Mouse (Mus musculus) hindbrain, embryonic 13.5 days (tissue): ENCODE measurements around the gene Tmem139. TPM values are rescaled to one million over a fixed set of nuclear protein-coding genes. Genes with fewer than 3 reads are reported as not detected.

Experiments
- ATAC-seq: fragments of 200-750 bp; cut with Nextera tagmentation; 2 replicates; pipeline ENCODE4 v1.8.0; 2017; ENCODE audit warnings: moderate TSS enrichment; ENCODE audit not compliant: low FRiP score
- H3K27ac ChIP-seq: fragments of 300-500 bp; sonication (generic); 2 replicates; pipeline ENCODE4 v1.5.1; 2015; ENCODE audit warnings: inconsistent platforms, mild to moderate bottlenecking, moderate library complexity
- H3K27me3 ChIP-seq: fragments of 300-500 bp; sonication (generic); 2 replicates; pipeline ENCODE4 v1.6.1; 2015; ENCODE audit warnings: mild to moderate bottlenecking, inconsistent platforms
- H3K36me3 ChIP-seq: fragments of 300-500 bp; sonication (generic); 2 replicates; pipeline ENCODE4 v1.6.1; 2015; ENCODE audit warnings: mild to moderate bottlenecking, inconsistent platforms
- H3K4me1 ChIP-seq: fragments of 300-500 bp; sonication (generic); replicated peaks from 2 replicates; pipeline ENCODE4 v1.6.1; 2015; ENCODE audit warnings: inconsistent platforms
- H3K4me2 ChIP-seq: fragments of 300-500 bp; sonication (generic); 2 replicates; pipeline ENCODE4 v1.6.1; 2015; ENCODE audit warnings: inconsistent platforms, mild to moderate bottlenecking, moderate library complexity
- H3K4me3 ChIP-seq: fragments of 300-500 bp; sonication (generic); 2 replicates; pipeline ENCODE4 v1.5.1; 2015; ENCODE audit warnings: mild to moderate bottlenecking, inconsistent platforms
- H3K9ac ChIP-seq: fragments of 300-500 bp; sonication (generic); 2 replicates; pipeline ENCODE4 v1.6.1; 2015; ENCODE audit warnings: mild to moderate bottlenecking, inconsistent platforms
- H3K9me3 ChIP-seq: fragments of 300-500 bp; sonication (generic); 2 replicates; pipeline ENCODE4 v1.6.1; 2016; ENCODE audit warnings: inconsistent platforms
- WGBS: fragments of 180-500 bp; shearing (Covaris S2); methylation state at CpG from one replicate; pipeline ENCODE4 v1.1.7; 2015; 5-methylcytosine and 5-hydroxymethylcytosine counted together
- polyA plus RNA-seq: library from polyadenylated mRNA; unstranded; fragments of >200 nt; fragmentation: Nextera tagmentation; extraction: Ambion mirVana; gene quantifications from 2 replicates; pipeline ENCODE4 v1.2.1, GENCODE M21; 2015

Gene Tmem139
- 0.23 and 0.48 TPM in 2 replicates for polyA plus RNA-seq

GRCm38 (mm10) chr6:42261524-42262170 is at the start of gene Tmem139:
TSS of gene Tmem139 (plus strand) at chr6:42261970.
- Histone ChIP-seq H3K9ac (no peak within 1 kb of the TSS), H3K27me3 (peaks cover 16% of the 10 kb centered on the region), H3K4me1 (peaks cover 7% of the 10 kb centered on the region), H3K36me3 (no peaks in the 10 kb centered on the region), H3K27ac (no peak within 1 kb of the TSS), H3K4me3 (no peak within 1 kb of the TSS), H3K9me3 (no peaks in the 10 kb centered on the region), H3K4me2 (no peak within 1 kb of the TSS)
- ATAC-seq = no peak
- 26% methylated on average over 20 of the region's 20 CpGs for WGBS

DNA sequence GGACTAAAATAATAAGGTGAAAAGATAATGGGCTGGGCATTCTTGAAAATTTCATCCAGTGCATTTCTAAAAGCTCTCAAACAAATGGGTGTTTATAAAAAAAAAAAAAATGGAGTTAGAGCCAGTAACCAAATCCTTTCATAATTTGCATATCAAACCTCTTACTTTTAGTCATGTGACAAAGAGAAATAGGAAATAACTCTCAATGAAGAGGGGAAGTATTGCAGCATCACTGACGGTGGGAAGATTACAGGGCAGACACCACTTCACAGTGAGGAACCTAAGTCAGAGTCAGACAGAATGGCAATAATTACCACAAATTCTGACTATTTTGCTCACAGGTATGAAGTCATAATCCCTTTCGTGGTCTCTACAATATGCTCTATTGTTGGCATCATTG is 46.7 kb upstream of the Tmem139 start, which contains the start of gene Tas2r144:
Gene Tas2r144 (plus strand): TSS at position 301 of the 400 bp plus-strand sequence.
- Histone ChIP-seq H3K4me2 (no peak within 1 kb of the TSS), H3K27ac (no peak within 1 kb of the TSS), H3K27me3 (no peaks in the 10 kb centered on the region), H3K9me3 (no peaks in the 10 kb centered on the region), H3K36me3 (no peaks in the 10 kb centered on the region), H3K9ac (no peak within 1 kb of the TSS), H3K4me1 (no peaks in the 10 kb centered on the region), H3K4me3 (no peak within 1 kb of the TSS)
- WGBS = 86% methylated on average over 2 of the region's 2 CpGs
- no peak for ATAC-seq

DNA sequence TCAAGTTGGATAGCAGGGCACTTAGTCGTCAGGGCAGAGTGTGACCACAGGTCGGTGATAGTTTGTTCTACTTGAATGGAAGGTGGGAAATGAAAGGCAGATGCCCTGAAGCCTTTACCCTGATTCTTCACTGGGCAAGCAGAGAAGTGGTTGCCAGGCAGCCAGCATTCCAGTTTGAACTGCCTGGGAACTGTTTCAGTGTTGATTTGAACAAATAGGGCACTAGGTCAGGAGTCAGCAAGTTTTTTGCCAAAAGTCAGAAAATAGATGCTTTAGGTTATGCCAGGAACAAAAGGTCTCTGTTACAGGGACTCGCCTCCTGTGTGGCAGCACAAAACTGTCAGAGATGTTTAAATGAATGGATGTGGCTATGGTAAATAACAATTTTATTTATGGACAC is 39.5 kb upstream of the Tmem139 start:
- 51% methylated on average over 3 of the region's 3 CpGs for WGBS
- no peak for ATAC-seq
- no peaks in the 10 kb centered on the region for H3K36me3 ChIP-seq

GRCm38 (mm10) chr6:42225046-42225445 is 36.7 kb upstream of the Tmem139 start:
- no peak for ATAC-seq
- no peak overlapping the region for H3K4me2 ChIP-seq
- 83% methylated on average over 4 of the region's 4 CpGs for WGBS
- no peaks in the 10 kb centered on the region for H3K4me1 ChIP-seq
- H3K4me3 ChIP-seq = no peak overlapping the region
- no peaks in the 10 kb centered on the region for H3K9me3 ChIP-seq
- no peaks in the 10 kb centered on the region for H3K36me3 ChIP-seq
- H3K9ac ChIP-seq = no peak overlapping the region
- no peak overlapping the region for H3K27ac ChIP-seq
- no peaks in the 10 kb centered on the region for H3K27me3 ChIP-seq

More for the DNA sequence above, 39.5 kb upstream of the Tmem139 start:
- no peaks in the 10 kb centered on the region for H3K9me3 ChIP-seq
- no peak overlapping the region for H3K27ac ChIP-seq
- no peak overlapping the region for H3K4me2 ChIP-seq
- H3K4me3 ChIP-seq = no peak overlapping the region
- no peaks in the 10 kb centered on the region for H3K27me3 ChIP-seq
- H3K9ac ChIP-seq = no peak overlapping the region
- no peaks in the 10 kb centered on the region for H3K4me1 ChIP-seq

GRCm38 (mm10) chr6:42227240-42228101 is 34.3 kb upstream of the Tmem139 start:
- Histone ChIP-seq H3K27me3 (no peaks in the 10 kb centered on the region), H3K4me2 (no peak overlapping the region), H3K4me1 (no peaks in the 10 kb centered on the region), H3K27ac (no peak overlapping the region), H3K36me3 (no peaks in the 10 kb centered on the region), H3K4me3 (no peak overlapping the region), H3K9ac (no peak overlapping the region), H3K9me3 (no peaks in the 10 kb centered on the region)
- ATAC-seq = no peak
- 34% methylated on average over 17 of the region's 17 CpGs for WGBS

GRCm38 (mm10) chr6:42229610-42230009 is 32.2 kb upstream of the Tmem139 start:
- Histone ChIP-seq H3K4me1 (no peaks in the 10 kb centered on the region), H3K27me3 (no peaks in the 10 kb centered on the region), H3K9me3 (no peaks in the 10 kb centered on the region), H3K9ac (no peak overlapping the region), H3K4me2 (no peak overlapping the region), H3K27ac (no peak overlapping the region), H3K36me3 (no peaks in the 10 kb centered on the region), H3K4me3 (no peak overlapping the region)
- no peak for ATAC-seq
- WGBS = 85% methylated on average over 4 of the region's 4 CpGs

DNA sequence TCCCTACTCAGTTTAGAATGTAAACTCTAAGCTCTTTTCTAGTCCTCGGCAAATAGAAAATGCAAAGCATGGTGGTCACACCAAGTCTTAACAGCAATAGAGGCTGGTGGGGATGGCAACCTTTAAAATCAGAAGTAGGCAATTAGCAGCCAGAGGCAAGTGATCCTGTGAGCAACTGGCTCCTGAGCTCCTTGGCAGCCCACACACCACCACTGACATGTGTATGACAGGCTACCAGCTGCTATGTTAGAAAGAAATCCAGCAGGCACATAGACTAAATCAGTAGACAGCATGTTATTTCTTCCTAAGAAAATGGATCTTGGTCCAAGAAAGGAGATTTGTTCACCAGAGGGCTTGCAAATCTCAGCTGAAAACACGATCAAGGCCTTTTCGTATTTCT is 30.6 kb upstream of the Tmem139 start:
- no peaks in the 10 kb centered on the region for H3K4me1 ChIP-seq
- no peak overlapping the region for H3K4me2 ChIP-seq
- no peak overlapping the region for H3K27ac ChIP-seq
- H3K9me3 ChIP-seq = no peaks in the 10 kb centered on the region
- ATAC-seq = no peak
- no peak overlapping the region for H3K4me3 ChIP-seq
- no peak overlapping the region for H3K9ac ChIP-seq
- no peaks in the 10 kb centered on the region for H3K27me3 ChIP-seq
- no peaks in the 10 kb centered on the region for H3K36me3 ChIP-seq
- WGBS = 93% methylated on average over 3 of the region's 3 CpGs

GRCm38 (mm10) chr6:42237276-42237805 is 24.4 kb upstream of the Tmem139 start:
- Histone ChIP-seq H3K4me2 (no peak overlapping the region), H3K9ac (no peak overlapping the region), H3K9me3 (no peaks in the 10 kb centered on the region), H3K27ac (no peak overlapping the region), H3K36me3 (no peaks in the 10 kb centered on the region), H3K27me3 (no peaks in the 10 kb centered on the region), H3K4me3 (no peak overlapping the region), H3K4me1 (no peaks in the 10 kb centered on the region)
- WGBS = 73% methylated on average over 6 of the region's 6 CpGs
- ATAC-seq = no peak

DNA sequence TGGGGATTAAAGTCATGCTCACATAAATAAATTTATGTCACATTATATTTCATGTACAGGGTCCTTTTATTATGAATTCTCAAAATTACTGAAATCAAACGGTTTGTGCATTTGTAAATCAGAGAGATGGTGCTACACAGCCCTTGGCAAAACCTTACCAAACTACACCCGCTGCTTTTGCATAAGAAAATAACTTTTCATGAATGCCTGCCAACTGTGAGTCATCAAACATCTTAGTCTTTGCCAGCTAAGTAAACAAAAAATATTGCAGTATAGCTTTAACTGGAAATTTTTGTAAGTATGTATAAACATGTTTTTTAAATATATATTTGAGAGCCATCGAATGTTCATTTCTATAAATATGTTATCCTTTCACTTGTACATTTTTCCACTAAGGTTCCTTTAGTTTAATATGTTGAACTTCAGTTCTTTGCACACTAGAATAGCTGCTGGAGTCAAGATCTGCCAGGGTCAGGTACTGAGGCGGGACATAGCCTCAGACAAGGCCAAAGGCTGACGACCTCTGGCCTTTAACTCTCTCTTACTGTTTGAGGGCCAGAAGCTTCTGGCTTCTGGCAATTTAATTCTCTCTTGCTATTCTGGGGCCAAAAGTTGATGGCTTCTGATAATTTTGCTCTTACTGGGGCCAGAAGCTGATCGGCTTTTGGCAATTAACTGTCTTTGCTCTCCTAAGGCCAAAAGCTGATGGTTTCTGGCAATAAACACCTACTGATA is 20.3 kb upstream of the Tmem139 start:
- ATAC-seq = no peak
- Histone ChIP-seq H3K4me1 (0 out of 2 replicates have a peak, but pooled peaks cover 7% of the 10 kb centered on the region), H3K9ac (no peak overlapping the region), H3K4me2 (no peak overlapping the region), H3K9me3 (no peaks in the 10 kb centered on the region), H3K27ac (no peak overlapping the region), H3K27me3 (peaks cover 6% of the 10 kb centered on the region), H3K4me3 (no peak overlapping the region), H3K36me3 (no peaks in the 10 kb centered on the region)
- 78% methylated on average over 6 of the region's 6 CpGs for WGBS

DNA sequence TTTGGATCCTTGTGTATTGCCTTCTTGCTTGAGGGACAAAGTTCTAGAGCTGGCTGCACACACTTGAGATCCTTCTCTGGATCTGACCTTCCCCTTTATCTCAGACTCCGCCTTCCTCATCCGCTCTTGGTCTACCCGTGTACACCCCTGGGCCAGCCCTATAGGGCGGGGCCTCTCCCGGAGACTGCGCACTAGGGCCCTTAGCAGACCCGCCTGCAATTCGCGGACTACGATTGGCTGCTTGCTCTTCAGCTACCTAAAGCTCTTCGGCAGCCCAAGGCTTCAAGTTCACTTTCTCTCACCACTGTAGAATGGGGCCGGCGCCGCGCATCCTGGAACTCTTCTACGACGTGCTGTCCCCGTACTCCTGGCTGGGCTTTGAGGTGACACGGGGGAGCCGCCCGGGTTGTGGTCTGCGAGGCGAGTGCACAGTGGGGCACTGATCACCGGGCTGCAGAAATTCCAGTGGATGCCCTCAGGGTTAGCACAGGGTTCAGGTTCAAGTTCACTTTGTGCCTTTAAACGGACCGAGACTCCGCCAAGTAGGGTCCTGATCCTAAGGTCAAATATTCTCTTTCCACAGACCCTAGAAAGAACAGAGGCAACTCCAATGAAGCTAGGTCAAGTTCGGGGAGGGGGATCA is 15.9 kb upstream of the Tmem139 start, which contains the start of gene Gstk1:
Gene Gstk1 (plus strand): TSS at position 225 of the 643 bp plus-strand sequence.
- H3K9me3 ChIP-seq = no peaks in the 10 kb centered on the region
- WGBS = 2% methylated on average over 28 of the region's 28 CpGs
- no peak within 1 kb of the TSS for H3K27ac ChIP-seq
- 0 out of 2 replicates have a peak, but pooled peaks cover 8% of the 10 kb centered on the region for H3K4me1 ChIP-seq
- peak within 1 kb of the TSS; percentile 76 for H3K4me2 ChIP-seq
- peak within 1 kb of the TSS; percentile 52 for H3K4me3 ChIP-seq
- no peaks in the 10 kb centered on the region for H3K36me3 ChIP-seq
- peaks cover 12% of the 10 kb centered on the region for H3K27me3 ChIP-seq
- H3K9ac ChIP-seq = peak within 1 kb of the TSS; percentile 69
- peak; percentile 100 for ATAC-seq

DNA sequence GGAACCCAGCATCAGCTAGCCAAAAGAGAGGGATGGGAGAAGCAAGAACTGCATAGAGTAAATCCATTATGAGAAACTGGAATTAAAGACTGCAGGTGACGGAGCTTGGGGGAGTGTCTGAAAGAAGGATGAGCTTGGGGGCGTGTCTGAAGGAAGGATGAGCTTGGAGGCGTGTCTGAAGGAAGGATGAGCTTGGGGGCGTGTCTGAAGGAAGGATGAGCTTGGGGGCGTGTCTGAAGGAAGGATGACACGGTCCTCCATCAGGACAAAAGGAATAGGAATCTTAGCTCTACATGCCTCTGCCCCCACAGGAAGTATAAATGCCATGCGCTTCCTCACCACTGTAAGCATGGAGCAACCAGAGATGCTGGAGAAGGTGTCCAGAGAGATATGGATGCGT is 14.6 kb upstream of the Tmem139 start:
- ATAC-seq = peak; percentile 27; the same call in 1 of the 2 replicates
- H3K4me3 ChIP-seq = peak overlapping the region; percentile 22
- H3K4me2 ChIP-seq = peak overlapping the region; percentile 28
- WGBS = 4% methylated on average over 8 of the region's 8 CpGs
- H3K36me3 ChIP-seq = no peaks in the 10 kb centered on the region
- H3K9ac ChIP-seq = no peak overlapping the region
- no peak overlapping the region for H3K27ac ChIP-seq
- peaks cover 12% of the 10 kb centered on the region for H3K27me3 ChIP-seq
- H3K4me1 ChIP-seq = 0 out of 2 replicates have a peak, but pooled peaks cover 8% of the 10 kb centered on the region
- H3K9me3 ChIP-seq = no peaks in the 10 kb centered on the region
